Mouse (Mus musculus) embryonic fibroblast, embryonic 13.5 days (primary cell): ENCODE measurements at regions not wholly inside any gene's neighbourhood (a gene's known extent, or its start where the extent isn't known, plus 50 kb on each side); places are given as distances from the start of the nearest gene placed in this dataset.

Source experiments
- CTCF ChIP-seq: IDR thresholded peaks from 2 replicates; pipeline ENCODE4 v1.5.1; 2011; ENCODE audit warnings: mild to moderate bottlenecking, control low read depth, low read length, moderate library complexity, borderline replicate concordance; ENCODE audit not compliant: insufficient read depth
- POLR2A ChIP-seq: IDR thresholded peaks from 2 replicates; pipeline ENCODE4 v1.6.1; 2011; ENCODE audit warnings: low read depth, mild to moderate bottlenecking, control low read depth, low read length, moderate library complexity

DNA sequence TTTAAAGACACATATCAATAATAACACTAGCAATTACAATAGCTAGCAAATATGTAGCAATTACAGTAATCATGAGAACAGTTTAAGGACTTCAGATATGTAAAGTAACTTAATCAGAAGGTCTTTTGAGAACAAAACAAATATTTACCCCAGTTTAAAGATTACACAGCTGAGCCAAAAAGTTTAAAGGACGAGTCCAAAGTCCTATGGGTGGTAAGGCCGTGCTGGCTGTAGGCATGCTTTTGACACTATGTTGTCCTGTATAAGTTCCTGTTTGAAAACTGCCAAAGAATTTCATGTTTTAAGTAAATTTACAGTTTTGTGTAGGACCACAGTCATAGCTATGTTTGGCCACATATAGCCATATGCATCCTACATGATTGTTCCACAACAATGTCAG is 408.0 kb upstream of the Cobl start:
- TF ChIP-seq POLR2A (no peak), CTCF (no peak)
